Mouse (Mus musculus) neural tube, embryonic 14.5 days (tissue): Measurements from ENCODE around the gene Sfxn3. TPM values are rescaled to one million over a fixed set of nuclear protein-coding genes. Genes with fewer than 3 reads are reported as not detected.

ENCODE experiments used
- ATAC-seq: fragments of 200-750 bp; cut with Nextera tagmentation; 2 replicates; pipeline ENCODE4 v1.8.0; 2017; ENCODE audit warnings: low read depth, mild to moderate bottlenecking, moderate TSS enrichment, moderate library complexity
- H3K27ac ChIP-seq: fragments of 300-500 bp; sonication (generic); 2 replicates; pipeline ENCODE4 v1.5.1; 2014; ENCODE audit warnings: low read depth, mild to moderate bottlenecking, control low read depth, low read length, moderate library complexity, mixed read lengths
- H3K27me3 ChIP-seq: fragments of 300-500 bp; sonication (generic); 2 replicates; pipeline ENCODE4 v1.6.1; 2014; ENCODE audit warnings: low read length; ENCODE audit not compliant: control insufficient read depth, insufficient read depth
- H3K36me3 ChIP-seq: fragments of 300-500 bp; sonication (generic); 2 replicates; pipeline ENCODE4 v1.6.1; 2014; ENCODE audit warnings: low read length, mixed read lengths; ENCODE audit not compliant: control insufficient read depth, insufficient read depth
- H3K4me1 ChIP-seq: fragments of 300-500 bp; sonication (generic); 2 replicates; pipeline ENCODE4 v1.6.1; 2014; ENCODE audit warnings: low read length; ENCODE audit not compliant: control insufficient read depth, insufficient read depth
- H3K4me2 ChIP-seq: fragments of 300-500 bp; sonication (generic); 2 replicates; pipeline ENCODE4 v1.6.1; 2014; ENCODE audit warnings: mild to moderate bottlenecking, low read depth, low read length, control low read depth
- H3K4me3 ChIP-seq: fragments of 300-500 bp; sonication (generic); 2 replicates; pipeline ENCODE4 v1.5.1; 2014; ENCODE audit warnings: low read depth, low read length, control low read depth, mixed read lengths
- H3K9ac ChIP-seq: fragments of 300-500 bp; sonication (generic); replicated peaks from 2 replicates; pipeline ENCODE4 v1.6.1; 2014; ENCODE audit warnings: low read depth, mild to moderate bottlenecking, control low read depth, low read length, mixed read lengths
- H3K9me3 ChIP-seq: fragments of 300-500 bp; sonication (generic); 2 replicates; pipeline ENCODE4 v1.6.1; 2016; ENCODE audit warnings: low read length; ENCODE audit not compliant: control insufficient read depth
- WGBS: fragments of 180-500 bp; shearing (Covaris S2); extraction: QIAGEN DNeasy Blood & Tissue Kit; methylation state at CpG from one replicate; pipeline ENCODE4 v1.1.7; 2014; 5-methylcytosine and 5-hydroxymethylcytosine counted together
- polyA plus RNA-seq: library from polyadenylated mRNA; unstranded; fragments of >200 nt; fragmentation: Nextera tagmentation; extraction: Ambion mirVana; gene quantifications from 2 replicates; pipeline ENCODE4 v1.2.1, GENCODE M21; 2014

The Sfxn3 gene
- polyA plus RNA-seq, 1 experiment from 2014 or later: 79.6 TPM

- no peak for ATAC-seq
- Histone ChIP-seq H3K9me3 (no peaks in the 10 kb centered on the region), H3K4me1 (peaks cover 20% of the 10 kb centered on the region), H3K36me3 (no peaks in the 10 kb centered on the region), H3K27ac (no peak overlapping the region), H3K27me3 (peaks cover 43% of the 10 kb centered on the region), H3K9ac (no peak overlapping the region), H3K4me3 (0 out of 2 replicates have a peak overlapping the region, but pooled peaks have one; percentile 9), H3K4me2 (peak overlapping the region; percentile 48)
- 1% methylated on average over 5 of the region's 5 CpGs for WGBS
Observed at GRCm38 (mm10) chr19:45081279-45081678, 34.0 kb downstream of the Sfxn3 start.

DNA sequence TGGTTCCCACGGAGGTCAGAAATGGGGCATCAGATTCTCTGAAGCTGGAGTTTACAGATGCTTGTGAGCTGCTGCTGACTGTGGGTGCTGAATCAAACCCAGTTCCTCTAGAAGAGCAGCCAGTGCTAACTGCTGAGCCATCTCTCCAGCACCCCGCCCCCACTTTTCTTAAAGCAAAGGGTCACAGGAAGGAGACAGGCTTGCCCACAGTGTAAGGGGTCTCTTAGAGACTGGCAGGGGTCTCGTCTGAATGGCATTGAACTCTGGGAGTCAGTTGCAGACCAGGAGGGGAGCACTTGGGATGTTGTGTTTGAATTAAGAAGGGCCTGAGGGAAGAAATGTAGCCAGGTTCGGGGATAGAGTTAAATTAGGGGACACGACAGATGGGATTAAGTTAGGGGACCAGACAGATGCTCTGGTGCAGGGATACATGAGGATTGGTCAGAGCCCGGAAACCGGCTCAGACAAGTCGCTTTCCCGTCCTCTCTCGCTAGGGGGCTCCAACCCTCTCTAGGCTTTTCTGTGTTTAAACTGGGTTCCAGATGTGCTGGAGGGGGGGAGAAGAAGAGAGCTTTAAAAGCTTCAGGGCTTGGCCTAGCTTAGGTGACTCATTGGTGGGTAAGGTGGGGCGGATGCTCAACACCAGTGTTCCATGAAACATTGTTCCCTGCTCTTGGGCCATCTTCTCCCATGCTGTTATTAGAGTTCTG is 34.7 kb downstream of the Sfxn3 start:
- no peak for ATAC-seq
- H3K27me3 ChIP-seq: peaks cover 37% of the 10 kb centered on the region
- H3K9ac ChIP-seq: no peak overlapping the region
- H3K27ac ChIP-seq: no peak overlapping the region
- no peaks in the 10 kb centered on the region for H3K36me3 ChIP-seq
- H3K4me2 ChIP-seq: no peak overlapping the region
- 15% methylated on average over 11 of the region's 11 CpGs for WGBS
- H3K4me3 ChIP-seq: no peak overlapping the region
- H3K9me3 ChIP-seq: no peaks in the 10 kb centered on the region
- peaks cover 14% of the 10 kb centered on the region for H3K4me1 ChIP-seq

GRCm38 (mm10) chr19:45097868-45098267 is 50.6 kb downstream of the Sfxn3 start:
- Histone ChIP-seq H3K27me3 (peaks cover 12% of the 10 kb centered on the region; the same call in 1 of the 2 replicates), H3K4me3 (no peak overlapping the region), H3K4me1 (no peaks in the 10 kb centered on the region), H3K9ac (no peak overlapping the region), H3K36me3 (no peaks in the 10 kb centered on the region), H3K27ac (no peak overlapping the region), H3K4me2 (no peak overlapping the region), H3K9me3 (no peaks in the 10 kb centered on the region)
- no peak for ATAC-seq
- 32% methylated on average over 11 of the region's 11 CpGs for WGBS

- H3K9me3 ChIP-seq: no peaks in the 10 kb centered on the region
- WGBS: 79% methylated on average over 8 of the region's 8 CpGs
- H3K9ac ChIP-seq: no peak overlapping the region
- no peaks in the 10 kb centered on the region for H3K36me3 ChIP-seq
- H3K4me3 ChIP-seq: no peak overlapping the region
- ATAC-seq: no peak
- no peak overlapping the region for H3K27ac ChIP-seq
- H3K4me1 ChIP-seq: peaks cover 5% of the 10 kb centered on the region; the same call in 1 of the 2 replicates
- H3K27me3 ChIP-seq: peaks cover 24% of the 10 kb centered on the region
- no peak overlapping the region for H3K4me2 ChIP-seq
Observed at GRCm38 (mm10) chr19:45100486-45101270, 53.4 kb downstream of the Sfxn3 start.

GRCm38 (mm10) chr19:45105591-45105990 is 58.3 kb downstream of the Sfxn3 start:
- ATAC-seq: no peak
- Histone ChIP-seq H3K36me3 (no peaks in the 10 kb centered on the region), H3K9me3 (no peaks in the 10 kb centered on the region), H3K27ac (no peak overlapping the region), H3K4me1 (peaks cover 5% of the 10 kb centered on the region; the same call in 1 of the 2 replicates), H3K4me3 (no peak overlapping the region), H3K9ac (no peak overlapping the region), H3K4me2 (no peak overlapping the region), H3K27me3 (peaks cover 22% of the 10 kb centered on the region)
- WGBS: 35% methylated on average over 1 of the region's 1 CpGs

Other genes with a start within 250 kb of the Sfxn3 start
- gene Slf2, start 116.4 kb upstream of the Sfxn3 start, polyA plus RNA-seq: 41.5 and 46.3 TPM in 2 replicates
- gene Sema4g, start 58.4 kb upstream of the Sfxn3 start, polyA plus RNA-seq: 24.5 and 27.8 TPM in 2 replicates
- gene Twnk, start 41.8 kb upstream of the Sfxn3 start, polyA plus RNA-seq: 10.2 and 12.8 TPM in 2 replicates
- 82.0 and 88.0 TPM in 2 replicates for gene Mrpl43, start 41.1 kb upstream of the Sfxn3 start, polyA plus RNA-seq
- gene Lzts2, start 33.1 kb upstream of the Sfxn3 start, polyA plus RNA-seq: 16.1 and 20.3 TPM in 2 replicates
- 2.3 and 2.5 TPM in 2 replicates for gene Pdzd7, start 1.8 kb upstream of the Sfxn3 start, polyA plus RNA-seq
- 1.2 and 2.1 TPM in 2 replicates for gene Kazald1, start 27.7 kb downstream of the Sfxn3 start, polyA plus RNA-seq
- gene Tlx1, start 103.2 kb downstream of the Sfxn3 start, polyA plus RNA-seq: 0.35 TPM in 1 of 2 replicates, not detected in the other
- 23.0 and 24.3 TPM in 2 replicates for gene Lbx1, start 188.3 kb downstream of the Sfxn3 start, polyA plus RNA-seq